Mouse (Mus musculus): ENCODE data around the gene Erp27.
A peak's percentile ranks its signal among the peaks of the same experiment; 100 is the strongest.

Gene Erp27

DNA sequence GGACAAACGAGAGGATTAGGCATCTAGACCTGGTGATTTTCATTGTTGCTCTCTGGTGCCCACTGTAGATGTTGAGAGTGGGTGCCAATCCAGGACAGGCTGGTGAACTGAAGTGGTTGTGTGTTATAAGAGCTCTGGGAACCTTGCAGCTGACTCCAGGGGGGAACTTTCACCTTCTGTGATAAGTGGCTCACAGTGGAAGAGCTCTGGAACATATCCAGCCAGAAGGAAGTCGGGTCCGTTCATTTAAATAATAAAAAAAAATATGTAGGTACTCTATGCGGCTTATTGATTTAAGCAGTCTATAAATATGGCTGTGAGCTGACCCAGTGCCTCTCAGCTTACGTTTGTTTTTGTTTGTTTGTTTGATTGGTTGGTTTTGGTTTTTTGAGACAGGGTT lies at the start of gene Erp27:
Erp27 (minus strand) TSS at position 101 of the 400 bp plus-strand sequence.
- DNase-seq (ENCODE audit: inconsistent ontology term): no peak

DNA sequence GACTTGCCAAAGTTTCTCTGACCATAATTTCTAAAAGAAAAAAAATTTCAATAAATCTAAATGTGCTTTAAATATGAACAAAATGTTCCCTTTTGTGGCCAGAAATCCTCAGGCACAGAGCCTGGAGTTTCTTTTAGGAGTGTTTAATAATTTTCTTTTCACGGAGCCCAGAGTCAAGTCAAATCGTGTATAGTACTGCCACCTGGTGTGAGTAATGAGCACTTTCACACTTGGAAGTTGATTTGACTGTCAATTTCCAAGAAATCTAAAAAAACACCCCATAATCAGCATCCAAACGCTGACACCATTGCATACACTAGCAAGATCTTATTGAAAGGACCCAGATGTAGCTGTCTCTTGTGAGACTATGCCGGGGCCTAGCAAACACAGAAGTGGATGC lies 46.9 kb upstream of the Erp27 start:
- peak; percentile 20 for DNase-seq (ENCODE audit: inconsistent ontology term)

DNA sequence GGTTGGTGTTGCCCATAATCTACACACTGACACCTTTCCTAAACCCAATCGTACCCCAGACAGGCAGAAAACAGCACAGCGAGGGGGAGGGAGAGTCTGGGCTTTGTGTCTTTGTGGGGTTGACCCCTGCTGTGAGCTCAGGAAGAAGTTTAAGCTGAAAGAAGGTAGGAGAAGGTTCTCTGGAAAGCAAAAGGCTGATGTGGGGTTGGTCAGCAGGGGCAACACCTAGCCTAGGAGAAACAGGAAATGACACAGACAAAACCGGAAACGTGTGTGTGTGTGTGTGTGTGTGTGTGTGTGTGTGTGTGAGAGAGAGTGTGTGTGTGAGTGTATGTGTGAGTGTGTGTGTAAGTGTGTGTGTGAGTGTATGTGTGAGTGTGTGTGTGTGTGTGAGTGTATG lies 45.5 kb upstream of the Erp27 start:
- DNase-seq (ENCODE audit: inconsistent ontology term): no peak

DNA sequence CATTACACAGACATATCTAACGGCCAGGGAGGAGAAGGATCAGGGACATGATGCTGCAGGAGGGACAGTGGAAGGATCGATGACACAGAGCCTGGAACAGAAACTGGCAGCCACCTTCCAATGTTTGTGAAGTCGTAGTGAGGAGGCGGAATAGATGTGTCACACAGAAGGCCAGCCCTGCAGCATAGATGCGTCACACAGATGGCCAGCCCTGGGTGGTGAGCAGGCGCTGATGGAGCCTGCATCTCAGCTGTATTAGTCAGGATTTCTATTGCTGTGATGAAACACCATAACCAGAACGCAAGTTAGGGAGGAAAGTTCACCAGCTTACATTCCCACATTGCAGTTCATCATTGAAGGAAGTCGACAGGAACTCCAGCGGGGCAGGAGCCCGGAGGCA lies 43.9 kb upstream of the Erp27 start:
- peak; percentile 35 for DNase-seq (ENCODE audit: inconsistent ontology term)

DNA sequence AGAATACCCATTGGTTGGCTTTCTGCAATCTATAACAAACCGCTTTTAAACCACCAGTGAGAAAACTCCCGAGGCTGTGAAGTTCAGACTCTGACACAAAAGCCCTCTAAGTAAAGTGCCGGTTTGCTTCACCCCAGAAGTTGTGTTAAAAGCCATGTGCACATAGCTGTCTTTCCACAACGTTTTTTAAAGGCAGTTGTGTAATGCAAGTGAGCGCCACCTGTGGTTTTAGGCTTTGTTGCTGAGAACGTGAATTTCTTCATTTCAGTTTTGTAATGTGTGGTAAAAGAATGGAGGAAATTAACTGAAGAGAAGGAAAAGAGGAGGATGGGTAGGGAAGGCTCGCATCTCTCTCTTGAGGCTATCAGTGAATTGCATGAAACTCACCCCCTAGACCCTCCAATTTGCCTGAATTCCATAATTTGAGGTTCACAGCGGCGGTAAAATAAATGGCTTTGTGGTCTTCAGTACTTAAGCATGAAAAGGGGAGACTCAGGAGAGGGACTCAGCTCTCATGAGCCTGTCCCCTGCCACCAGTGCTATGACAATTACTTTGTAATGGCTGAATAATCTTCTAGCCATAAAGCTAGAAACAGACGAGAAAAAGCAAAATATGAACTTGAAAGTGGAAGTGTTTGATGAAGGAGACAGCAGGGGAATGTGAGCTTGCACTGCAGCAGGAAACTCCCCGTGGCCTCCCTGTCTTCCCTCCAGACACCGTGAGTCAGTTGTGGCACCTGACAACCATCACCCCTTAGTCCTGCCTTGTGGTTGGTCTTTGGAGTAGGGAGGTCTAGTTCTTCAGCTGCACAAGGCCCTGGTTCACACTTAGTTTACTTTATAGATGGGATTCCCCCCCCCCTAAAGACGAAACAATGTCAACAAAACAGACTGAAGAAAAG lies 42.9 kb upstream of the Erp27 start:
- no peak for DNase-seq (ENCODE audit: inconsistent ontology term)

DNA sequence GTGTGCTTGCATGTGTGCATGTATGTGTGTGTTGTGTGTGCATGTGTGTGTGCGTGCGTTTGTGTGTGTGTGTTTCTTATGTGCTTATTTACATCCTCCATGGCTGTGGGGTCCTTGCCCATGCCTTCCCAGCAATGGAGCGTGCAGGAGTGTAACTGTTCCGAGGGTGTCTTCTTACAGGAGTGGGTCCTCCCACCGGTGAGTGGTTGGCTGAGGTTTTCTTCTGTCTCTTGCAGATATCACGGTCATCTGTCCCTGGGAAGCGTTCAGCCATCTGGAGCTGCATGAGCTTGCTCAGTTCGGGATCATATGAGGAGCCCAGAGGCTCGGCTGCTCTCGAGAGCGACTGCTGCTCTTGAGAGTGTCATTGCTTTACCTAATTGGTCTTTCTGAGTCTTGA lies 41.0 kb upstream of the Erp27 start:
- DNase-seq (ENCODE audit: inconsistent ontology term): no peak

DNA sequence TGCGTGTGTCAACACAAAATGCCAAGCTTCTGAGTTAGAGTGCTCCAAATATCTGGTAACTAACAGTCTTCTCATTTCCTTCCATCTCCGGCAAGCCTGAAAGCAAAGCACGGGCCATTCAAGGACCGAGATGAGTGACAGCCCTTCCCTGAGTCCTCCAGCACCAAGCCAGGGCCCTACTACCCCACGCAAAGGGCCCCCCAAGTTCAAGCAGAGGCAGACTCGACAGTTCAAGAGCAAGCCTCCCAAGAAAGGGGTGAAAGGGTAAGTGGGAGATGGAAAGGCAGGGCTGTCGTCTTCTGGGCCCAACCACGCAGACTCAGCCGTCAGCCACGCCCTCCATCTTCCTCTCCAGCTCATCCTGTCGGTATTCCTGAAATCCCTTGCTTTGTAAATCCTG lies 37.2 kb upstream of the Erp27 start:
- no peak for DNase-seq (ENCODE audit: inconsistent ontology term)

DNA sequence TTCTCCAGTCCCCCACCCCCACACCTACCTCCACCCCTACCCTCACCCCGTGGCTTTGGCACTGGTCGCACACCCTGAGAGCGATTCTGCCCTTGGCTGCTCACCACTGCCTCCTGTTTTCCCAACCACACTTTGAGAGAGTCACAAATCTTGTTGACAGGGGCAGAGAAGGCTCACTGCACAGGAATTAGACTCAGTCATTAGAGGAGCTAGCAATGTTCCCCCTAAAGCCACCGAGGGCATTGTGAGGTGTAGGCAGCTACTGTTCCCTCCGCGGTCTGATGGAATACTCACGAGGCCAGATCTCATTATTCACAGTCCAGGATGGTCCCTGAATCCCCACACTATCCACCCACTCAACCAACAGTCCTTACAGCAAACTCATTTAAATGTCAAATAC lies 35.1 kb upstream of the Erp27 start:
- DNase-seq (ENCODE audit: inconsistent ontology term): no peak

DNA sequence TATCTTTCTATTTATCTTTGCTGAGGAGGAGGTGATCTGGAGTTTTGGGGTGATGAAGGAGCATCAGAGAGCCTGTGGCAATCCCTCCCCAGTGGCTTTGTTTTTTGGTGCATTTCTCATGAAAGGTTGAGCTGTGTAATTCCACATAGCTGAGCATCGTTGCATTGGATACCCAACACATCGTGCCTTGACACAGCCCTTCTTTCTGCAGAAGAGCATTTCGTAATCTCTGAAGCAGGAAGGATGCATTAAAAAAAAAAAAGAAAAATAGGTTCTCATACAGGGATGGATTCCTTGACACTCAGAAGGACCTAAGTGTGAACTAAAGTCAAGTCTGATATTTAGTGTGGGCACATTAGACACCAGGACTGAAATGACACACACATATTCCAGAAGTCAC lies 33.3 kb upstream of the Erp27 start:
- no peak for DNase-seq (ENCODE audit: inconsistent ontology term)

DNA sequence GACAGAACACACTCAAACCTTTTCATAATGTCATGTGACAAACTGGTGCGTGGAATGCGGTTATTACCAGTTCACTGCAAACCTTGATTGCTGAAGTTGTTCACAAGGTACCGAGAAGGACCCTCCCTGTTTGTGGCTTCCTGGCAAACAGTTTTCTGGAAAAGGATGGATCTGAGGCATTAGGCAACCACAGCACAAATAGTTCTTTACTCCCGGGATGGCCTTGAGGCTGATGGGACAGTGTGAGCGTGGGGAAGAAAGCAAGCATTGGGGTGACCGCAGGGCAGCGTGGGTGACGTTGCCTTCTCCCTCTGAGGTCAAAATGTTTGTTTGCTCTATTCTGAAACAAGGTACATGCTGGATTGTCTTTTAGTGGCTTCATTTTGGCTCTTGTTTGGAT lies 32.7 kb upstream of the Erp27 start:
- no peak for DNase-seq (ENCODE audit: inconsistent ontology term)

DNA sequence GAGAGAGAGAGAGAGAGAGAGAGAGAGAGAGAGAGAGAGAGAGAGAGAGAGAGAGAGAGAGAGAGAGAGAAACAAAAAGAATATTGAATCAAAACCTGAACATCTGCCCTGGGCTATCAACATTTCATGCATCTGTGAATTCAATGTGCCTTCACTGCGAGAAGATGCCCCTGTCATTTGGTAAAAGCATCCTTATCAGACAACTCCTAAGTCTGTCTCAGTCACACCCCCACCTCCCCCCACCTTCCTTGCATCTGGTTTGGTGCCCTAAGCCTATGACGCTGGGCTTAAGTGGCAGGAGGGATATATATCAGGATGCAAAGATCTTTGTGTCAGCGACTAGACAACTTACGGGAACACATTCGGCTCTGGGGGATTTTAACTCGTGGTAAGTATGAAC lies 32.2 kb upstream of the Erp27 start:
- DNase-seq (ENCODE audit: inconsistent ontology term): no peak

DNA sequence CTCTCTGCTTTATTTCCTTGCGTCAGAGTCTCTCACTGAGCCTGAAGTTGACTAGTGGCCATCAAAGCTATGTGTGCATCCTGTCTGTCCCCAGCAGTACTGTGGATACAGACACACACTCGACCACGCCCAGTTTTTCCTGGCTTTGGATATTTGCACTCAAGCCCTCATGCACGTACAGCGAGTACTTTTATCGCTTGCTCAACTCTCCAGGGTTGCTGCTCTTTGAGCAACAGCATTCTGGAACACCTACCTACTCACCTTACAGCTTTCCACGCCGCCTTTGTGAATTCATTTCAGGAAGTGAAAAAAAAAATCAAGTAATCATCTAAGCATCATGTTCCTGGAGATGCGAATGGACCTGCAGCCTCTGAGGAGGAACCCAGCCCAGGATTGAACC lies 30.9 kb upstream of the Erp27 start:
- no peak for DNase-seq (ENCODE audit: inconsistent ontology term)

DNA sequence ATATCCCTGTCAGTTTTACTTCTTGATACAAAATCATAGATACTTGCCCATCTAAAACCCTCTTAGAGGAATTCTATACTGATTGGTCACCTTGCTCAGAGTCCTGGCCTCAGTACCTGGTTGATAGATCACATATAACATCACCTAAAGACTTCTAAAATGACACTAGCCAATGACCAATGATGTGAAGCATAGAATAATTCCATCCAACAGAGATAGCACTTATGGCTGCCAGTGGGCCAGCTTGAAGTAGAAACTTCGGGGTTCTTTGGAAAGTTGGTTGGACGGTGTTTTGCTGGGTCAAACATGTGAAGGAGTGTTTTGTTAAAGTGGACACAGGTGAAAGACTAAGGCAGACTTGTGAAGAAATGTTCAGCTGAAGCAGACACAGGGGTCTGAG lies 28.2 kb upstream of the Erp27 start:
- no peak for DNase-seq (ENCODE audit: inconsistent ontology term)

DNA sequence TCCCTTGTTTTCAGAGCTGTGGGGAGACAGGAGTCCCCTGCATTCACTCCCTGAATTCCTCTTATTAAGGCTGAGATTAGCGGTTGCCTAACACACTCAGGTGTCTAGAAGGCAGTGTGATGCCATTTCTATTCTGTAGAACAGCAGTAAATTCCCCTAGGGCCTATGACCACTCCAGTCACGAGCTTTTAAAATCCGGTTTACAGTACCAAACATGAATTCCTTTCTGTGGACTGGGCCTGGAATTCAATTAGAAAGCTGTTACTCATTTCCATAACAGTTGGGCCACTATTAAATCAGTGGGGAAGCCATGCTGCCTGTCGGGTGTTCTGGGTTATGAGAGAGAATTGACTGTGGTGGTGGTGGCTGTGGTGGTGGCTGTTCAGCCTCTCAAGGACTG lies 25.7 kb upstream of the Erp27 start:
- peak; percentile 38 for DNase-seq (ENCODE audit: inconsistent ontology term)

DNA sequence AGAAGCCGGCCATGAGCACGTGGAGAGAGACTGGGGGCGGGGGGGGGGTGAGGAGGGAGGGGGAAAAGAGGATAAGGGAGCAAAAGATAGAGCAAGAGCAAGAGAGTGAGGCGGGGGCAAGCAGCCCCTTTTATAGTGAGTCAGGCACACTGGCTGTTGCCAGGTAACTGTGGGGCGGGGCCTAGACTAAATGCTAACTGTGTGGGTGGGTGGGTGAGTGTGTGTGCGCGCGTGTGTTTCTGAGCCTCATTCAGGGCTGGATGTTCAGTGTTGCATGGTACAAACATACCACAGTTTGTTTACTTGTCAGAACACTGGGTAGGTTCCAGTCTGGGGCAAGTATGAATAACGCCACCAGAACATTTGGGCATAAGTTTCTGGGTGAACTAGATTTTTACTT lies 25.0 kb upstream of the Erp27 start:
- no peak for DNase-seq (ENCODE audit: inconsistent ontology term)

DNA sequence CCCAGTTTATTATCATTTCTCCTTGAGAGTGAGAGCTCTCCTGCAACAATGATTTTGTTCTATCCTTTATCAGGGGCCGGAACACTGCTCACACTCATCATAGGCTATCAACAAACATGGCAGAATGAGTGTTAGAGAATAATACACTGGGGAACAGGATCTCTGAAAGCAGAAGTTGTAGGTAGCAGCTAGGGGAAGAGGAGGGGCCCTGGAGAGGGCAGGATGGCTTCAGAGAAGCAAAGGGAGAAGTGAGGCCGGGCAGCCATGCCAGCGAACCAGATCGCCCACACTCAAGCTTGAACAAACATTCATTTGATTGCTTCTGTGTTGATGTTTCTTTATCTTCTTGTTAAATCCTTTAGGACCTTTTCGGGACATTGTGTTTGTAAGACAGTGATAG lies 24.3 kb upstream of the Erp27 start:
- DNase-seq (ENCODE audit: inconsistent ontology term): no peak

DNA sequence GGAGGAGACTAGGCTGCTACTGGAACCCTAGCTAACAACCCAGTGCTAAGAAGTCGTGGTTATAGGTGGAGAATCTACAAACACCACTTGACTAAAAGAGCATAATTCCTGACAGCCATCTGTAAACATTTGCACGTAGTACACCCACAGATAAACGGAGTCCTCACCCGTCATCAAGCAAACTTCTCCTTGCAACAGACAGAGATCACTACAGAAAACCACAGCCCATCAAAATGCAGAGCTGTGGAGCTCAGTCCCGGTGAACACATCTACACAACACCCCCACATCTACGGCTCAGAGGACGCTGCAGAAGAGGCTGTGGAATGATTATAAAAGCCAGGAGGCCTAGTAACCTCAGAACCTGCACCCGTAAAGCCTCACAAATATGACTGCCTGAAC lies 22.5 kb upstream of the Erp27 start:
- DNase-seq (ENCODE audit: inconsistent ontology term): no peak

DNA sequence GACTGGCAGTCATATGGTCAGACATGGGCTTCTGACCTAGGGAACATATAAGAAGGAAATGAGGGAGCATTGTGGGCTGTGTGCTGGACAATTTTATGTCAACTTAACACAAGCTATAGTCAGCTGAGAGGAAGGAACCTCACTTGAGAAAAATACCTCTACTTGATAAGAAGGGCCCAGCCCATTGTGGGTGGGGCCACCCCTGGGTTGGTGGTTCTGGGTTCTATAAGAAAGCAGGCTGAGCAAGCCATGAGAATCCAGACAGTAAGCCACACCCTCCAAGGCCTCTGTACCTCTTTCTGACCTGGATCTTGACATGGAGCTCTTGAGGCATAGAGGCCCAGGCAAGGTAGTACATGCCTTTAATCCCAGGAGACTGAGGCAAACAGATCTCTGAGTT lies 21.4 kb upstream of the Erp27 start:
- no peak for DNase-seq (ENCODE audit: inconsistent ontology term)

DNA sequence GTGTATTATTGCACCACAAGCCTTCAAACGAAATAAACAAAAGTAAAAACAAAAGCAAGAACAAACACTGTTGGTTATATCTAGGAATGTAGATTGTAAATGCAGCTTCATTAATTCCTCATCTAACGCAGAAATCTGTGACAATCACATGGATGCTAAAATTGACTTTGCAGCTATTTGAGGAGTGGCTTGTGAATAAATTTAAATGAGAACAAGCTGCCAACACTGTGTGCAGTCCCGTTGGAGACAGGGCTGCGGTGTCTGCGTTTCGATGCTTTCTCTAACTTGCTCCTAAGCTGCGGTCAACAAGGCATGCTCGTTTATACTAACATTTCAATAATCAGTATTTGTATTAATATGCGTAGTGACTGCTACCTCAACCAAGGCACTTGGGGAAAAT lies 20.3 kb upstream of the Erp27 start:
- no peak for DNase-seq (ENCODE audit: inconsistent ontology term)

DNA sequence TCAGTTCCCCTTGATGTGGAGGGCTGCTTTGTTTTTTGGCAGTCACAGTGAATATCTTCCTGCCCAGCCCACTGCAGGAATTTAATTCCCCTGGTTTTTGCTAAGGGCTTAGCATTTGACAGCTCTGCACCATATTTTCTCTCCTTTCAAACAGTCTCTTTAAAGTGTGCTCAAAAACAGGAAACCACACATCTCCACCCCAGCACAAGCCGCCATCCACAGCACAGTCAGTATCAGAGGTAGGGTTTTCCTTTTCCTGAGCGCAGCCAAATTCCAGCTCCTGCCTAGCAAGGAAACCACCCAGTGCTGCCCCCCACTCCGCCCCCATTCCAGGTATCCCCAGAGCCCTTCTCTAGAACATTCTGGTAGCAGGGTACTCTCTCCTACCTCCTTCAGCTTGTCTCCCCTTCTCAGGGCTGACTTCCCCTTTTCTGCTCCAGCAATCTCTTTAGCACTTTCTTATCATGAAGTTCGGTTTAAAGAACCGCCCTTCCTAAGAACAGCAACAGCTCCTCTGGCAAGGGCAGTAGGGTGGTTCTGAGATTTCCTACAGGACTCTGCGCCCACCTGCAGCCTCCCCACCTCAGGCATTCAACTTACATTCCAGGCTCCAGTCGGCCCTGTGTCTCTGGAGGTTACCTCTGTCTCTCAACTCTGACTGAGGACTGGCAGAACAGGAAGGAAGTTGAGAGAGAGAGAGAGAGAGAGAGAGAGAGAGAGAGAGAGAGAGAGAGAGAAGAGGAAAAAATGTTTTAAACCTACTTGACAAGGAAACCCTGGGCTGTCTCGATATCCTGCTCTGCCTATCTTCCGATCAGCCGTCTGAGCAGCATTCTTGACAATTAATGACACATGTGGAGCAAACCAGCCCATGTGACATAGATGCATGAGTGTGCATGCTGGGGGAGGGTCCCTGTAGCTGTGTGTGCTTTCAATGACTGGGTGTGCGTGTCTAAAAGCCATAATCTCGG lies 19.4 kb upstream of the Erp27 start, which contains the start of gene Arhgdib:
Arhgdib (minus strand) TSS at position 849 of the 971 bp plus-strand sequence.
- DNase-seq (ENCODE audit: inconsistent ontology term): no peak

DNA sequence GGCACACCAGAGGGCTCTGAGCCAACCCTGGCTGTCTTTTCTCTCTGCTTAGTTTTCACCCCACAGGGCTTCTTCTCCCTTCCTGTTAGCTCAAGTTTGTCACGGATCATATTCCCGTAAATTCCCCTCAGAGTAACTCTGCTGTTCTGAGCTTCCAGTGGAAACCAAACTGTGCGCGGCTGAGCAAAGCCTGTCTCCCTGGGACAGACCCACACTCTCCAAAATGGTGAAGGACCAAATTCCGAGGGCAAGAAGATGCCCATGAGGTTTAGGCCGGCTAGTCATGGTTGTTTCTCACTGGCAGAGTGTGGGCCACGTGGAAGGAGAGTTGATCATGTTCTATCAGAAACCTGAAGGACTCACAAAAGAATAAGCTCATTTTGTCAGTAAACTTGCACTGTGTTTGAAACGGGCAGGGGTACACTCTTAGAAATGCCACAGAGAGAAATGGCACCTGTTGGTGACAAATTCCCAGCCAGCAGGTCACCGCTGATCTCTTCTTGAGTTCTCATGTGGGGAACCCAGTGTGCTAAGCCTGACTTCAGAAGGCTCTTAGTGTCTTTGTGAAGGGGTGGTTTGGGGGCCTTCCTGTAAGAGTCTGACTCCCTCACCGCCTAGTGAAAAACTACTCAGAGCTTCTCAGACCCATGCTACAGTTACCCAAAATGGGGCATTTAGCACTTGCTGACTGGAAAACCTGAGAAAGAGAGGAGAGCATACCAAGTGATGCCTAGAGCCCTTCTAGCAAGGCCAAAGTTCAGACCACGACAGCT lies 18.4 kb upstream of the Erp27 start:
- DNase-seq (ENCODE audit: inconsistent ontology term): no peak
